Mouse (Mus musculus) myocyte (in vitro differentiated cells): ENCODE measurements at regions not wholly inside any gene's neighbourhood (a gene's known extent, or its start where the extent isn't known, plus 50 kb on each side); places are given as distances from the start of the nearest gene placed in this dataset.

Experiments used
- H3K27me3 ChIP-seq: one replicate; pipeline ENCODE4 v1.6.1; 2011; ENCODE audit not compliant: control insufficient read depth, insufficient read depth, insufficient read length
- H3K36me3 ChIP-seq: one replicate; pipeline ENCODE4 v1.6.1; 2011; ENCODE audit not compliant: control insufficient read depth, insufficient read depth
- H3K4me2 ChIP-seq: one replicate; pipeline ENCODE4 v1.6.1; 2011; ENCODE audit warnings: low read depth, control low read depth
- H3K4me3 ChIP-seq: one replicate; pipeline ENCODE4 v1.5.1; 2011; ENCODE audit warnings: mild to moderate bottlenecking, control low read depth, moderate library complexity
- H3K79me2 ChIP-seq: one replicate; pipeline ENCODE4 v1.6.1; 2011; ENCODE audit not compliant: control insufficient read depth, insufficient read depth
- H3ac ChIP-seq: one replicate; pipeline ENCODE4 v1.6.1; 2011; ENCODE audit not compliant: control insufficient read depth, insufficient read length
- CEBPB ChIP-seq: IDR thresholded peaks from 2 replicates; pipeline ENCODE4 v1.6.1; 2011; ENCODE audit warnings: mild to moderate bottlenecking, moderate library complexity; ENCODE audit not compliant: poor library complexity, insufficient read depth, severe bottlenecking
- E2F4 ChIP-seq: IDR thresholded peaks from one replicate; pipeline ENCODE4 v1.6.1; 2011; ENCODE audit warnings: mild to moderate bottlenecking, control low read depth, moderate library complexity; ENCODE audit not compliant: insufficient read depth
- MAX ChIP-seq: IDR thresholded peaks from one replicate; pipeline ENCODE4 v1.6.1; 2011; ENCODE audit warnings: low read depth, mild to moderate bottlenecking, control low read depth
- MYOD1 ChIP-seq, 3 experiments: IDR thresholded peaks; one replicate each; pipeline ENCODE4 v1.6.1; 2011; ENCODE audit warnings: control low read depth in 2 of 3, low read depth in 2 of 3, mild to moderate bottlenecking in 2 of 3, moderate library complexity in 1 of 3; ENCODE audit not compliant: insufficient read length in 2 of 3, control insufficient read depth in 1 of 3
- MYOG ChIP-seq, 3 experiments: IDR thresholded peaks; one replicate each; pipeline ENCODE4 v1.6.1; 2011; ENCODE audit warnings: control low read depth in 2 of 3, low read depth in 2 of 3, mild to moderate bottlenecking in 2 of 3; ENCODE audit not compliant: insufficient read length in 2 of 3, control insufficient read depth in 1 of 3, insufficient read depth in 1 of 3
- POLR2A ChIP-seq: IDR thresholded peaks from one replicate; pipeline ENCODE4 v1.6.1; 2011; ENCODE audit warnings: low read depth, mild to moderate bottlenecking, control low read depth, moderate library complexity; ENCODE audit not compliant: insufficient read length
- POLR2AphosphoS2 ChIP-seq: IDR thresholded peaks from one replicate; pipeline ENCODE4 v1.6.1; 2011; ENCODE audit warnings: low read depth, control low read depth; ENCODE audit not compliant: insufficient read length
- REST ChIP-seq: IDR thresholded peaks from one replicate; pipeline ENCODE4 v1.6.1; 2011; ENCODE audit warnings: mild to moderate bottlenecking, control low read depth, moderate library complexity; ENCODE audit not compliant: insufficient read depth, insufficient read length
- SRF ChIP-seq: IDR thresholded peaks from one replicate; pipeline ENCODE4 v1.6.1; 2011; ENCODE audit warnings: low read depth; ENCODE audit not compliant: control insufficient read depth, insufficient read length
- TCF12 ChIP-seq: IDR thresholded peaks from one replicate; pipeline ENCODE4 v1.6.1; 2011; ENCODE audit warnings: mild to moderate bottlenecking, control low read depth; ENCODE audit not compliant: poor library complexity, insufficient read depth, severe bottlenecking
- TCF3 ChIP-seq: IDR thresholded peaks from one replicate; pipeline ENCODE4 v1.6.1; 2011; ENCODE audit warnings: low read depth, control low read depth; ENCODE audit not compliant: insufficient read length
- USF1 ChIP-seq: IDR thresholded peaks from one replicate; pipeline ENCODE4 v1.6.1; 2011; ENCODE audit warnings: low read depth, mild to moderate bottlenecking, control low read depth, moderate library complexity

GRCm38 (mm10) chr2:78399236-78399635 lies 453.1 kb upstream of the Cwc22 start:
- no peak overlapping the region for H3K4me2 ChIP-seq
- no peak for TF ChIP-seq MYOD1 (IDR thresholded peaks at IDR 0.05; ENCODE audit: control insufficient read depth in 1 of 3, insufficient read length in 2 of 3, low read depth in 2 of 3)
- TF ChIP-seq REST = no peak
- TF ChIP-seq POLR2AphosphoS2 = no peak
- TF ChIP-seq MAX = no peak
- TF ChIP-seq SRF = no peak
- TF ChIP-seq CEBPB = no peak
- H3K79me2 ChIP-seq = no peaks in the 10 kb centered on the region
- H3K36me3 ChIP-seq = no peaks in the 10 kb centered on the region
- H3K27me3 ChIP-seq = no peaks in the 10 kb centered on the region
- H3ac ChIP-seq = no peak overlapping the region
- no peak overlapping the region for H3K4me3 ChIP-seq

GRCm38 (mm10) chr2:78396924-78397323 lies 450.7 kb upstream of the Cwc22 start:
- Histone ChIP-seq H3K4me2 (no peak overlapping the region), H3ac (no peak overlapping the region), H3K27me3 (no peaks in the 10 kb centered on the region), H3K36me3 (no peaks in the 10 kb centered on the region), H3K4me3 (no peak overlapping the region), H3K79me2 (no peaks in the 10 kb centered on the region)
- TF ChIP-seq SRF (no peak), POLR2A (no peak), MAX (no peak), REST (no peak), TCF3 (no peak), USF1 (no peak), MYOD1 (IDR thresholded peaks at IDR 0.05; ENCODE audit: control insufficient read depth in 1 of 3, insufficient read length in 2 of 3, low read depth in 2 of 3) (no peak), CEBPB (no peak), POLR2AphosphoS2 (no peak), TCF12 (no peak), MYOG (IDR thresholded peaks at IDR 0.05; ENCODE audit: control insufficient read depth in 1 of 3, insufficient read depth in 1 of 3, insufficient read length in 2 of 3, low read depth in 2 of 3) (no peak), E2F4 (no peak)

GRCm38 (mm10) chr2:78393090-78393489 lies 446.9 kb upstream of the Cwc22 start:
- H3K36me3 ChIP-seq = no peaks in the 10 kb centered on the region
- H3K79me2 ChIP-seq = no peaks in the 10 kb centered on the region
- no peaks in the 10 kb centered on the region for H3K27me3 ChIP-seq
- no peak overlapping the region for H3K4me3 ChIP-seq
- H3ac ChIP-seq = no peak overlapping the region
- H3K4me2 ChIP-seq = no peak overlapping the region
- no peak for TF ChIP-seq USF1
- TF ChIP-seq TCF3 = no peak
- TF ChIP-seq MYOG (IDR thresholded peaks at IDR 0.05; ENCODE audit: control insufficient read depth in 1 of 3, insufficient read depth in 1 of 3, insufficient read length in 2 of 3, low read depth in 2 of 3) = no peak
- no peak for TF ChIP-seq POLR2AphosphoS2
- no peak for TF ChIP-seq SRF
- TF ChIP-seq MYOD1 (IDR thresholded peaks at IDR 0.05; ENCODE audit: control insufficient read depth in 1 of 3, insufficient read length in 2 of 3, low read depth in 2 of 3) = no peak
- no peak for TF ChIP-seq MAX
- TF ChIP-seq POLR2A = no peak
- no peak for TF ChIP-seq REST
- no peak for TF ChIP-seq E2F4
- TF ChIP-seq TCF12 = no peak

- no peaks in the 10 kb centered on the region for H3K27me3 ChIP-seq
- no peaks in the 10 kb centered on the region for H3K36me3 ChIP-seq
- H3K79me2 ChIP-seq = no peaks in the 10 kb centered on the region
- H3K4me3 ChIP-seq = no peak overlapping the region
- H3ac ChIP-seq = no peak overlapping the region
- peak; percentile 60 for TF ChIP-seq USF1
- TF ChIP-seq SRF = no peak
- H3K4me2 ChIP-seq = no peak overlapping the region
Observed at GRCm38 (mm10) chr2:78392425-78392824, 446.2 kb upstream of the Cwc22 start.

GRCm38 (mm10) chr2:78388001-78388400 lies 441.8 kb upstream of the Cwc22 start:
- TF ChIP-seq REST (no peak), SRF (no peak), MAX (no peak), MYOG (IDR thresholded peaks at IDR 0.05; ENCODE audit: control insufficient read depth in 1 of 3, insufficient read depth in 1 of 3, insufficient read length in 2 of 3, low read depth in 2 of 3) (no peak), CEBPB (no peak), TCF3 (no peak), POLR2A (no peak), E2F4 (no peak), MYOD1 (IDR thresholded peaks at IDR 0.05; ENCODE audit: control insufficient read depth in 1 of 3, insufficient read length in 2 of 3, low read depth in 2 of 3) (no peak), TCF12 (no peak), USF1 (no peak), POLR2AphosphoS2 (no peak)
- Histone ChIP-seq H3K4me2 (no peak overlapping the region), H3K4me3 (no peak overlapping the region), H3K36me3 (no peaks in the 10 kb centered on the region), H3ac (no peak overlapping the region), H3K27me3 (no peaks in the 10 kb centered on the region), H3K79me2 (no peaks in the 10 kb centered on the region)
